Mouse (Mus musculus): ENCODE measurements at regions not wholly inside any gene's neighbourhood (a gene's known extent, or its start where the extent isn't known, plus 50 kb on each side); places are given as distances from the start of the nearest gene placed in this dataset.

DNA sequence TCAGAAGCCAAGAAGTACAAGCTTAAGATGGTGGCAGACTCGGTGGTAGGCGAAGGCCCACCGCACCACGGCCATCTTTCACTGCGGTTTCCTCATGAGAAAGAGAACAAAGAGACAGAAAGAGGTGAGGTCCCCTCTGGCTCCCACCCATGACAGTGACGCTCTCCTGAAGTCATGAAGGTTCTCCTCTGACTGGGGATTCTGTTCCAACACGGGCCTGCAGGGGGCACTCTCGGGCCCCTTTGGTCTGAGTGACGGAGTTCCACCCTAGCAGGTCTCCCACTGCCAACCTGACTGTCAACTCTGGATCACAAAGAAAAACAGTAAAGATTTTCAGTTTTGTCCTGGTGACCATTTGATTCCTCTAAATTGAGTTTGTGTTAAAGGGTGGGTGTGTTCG is 182.9 kb upstream of the Ipo5 start:
- Histone ChIP-seq H3K9me3 (no peaks in the 10 kb centered on the region), H3K4me2 (no peak overlapping the region), H3K4me1 (no peaks in the 10 kb centered on the region; the same call in 1 of the 2 replicates), H3K27me3 (0 out of 2 replicates have a peak, but pooled peaks cover 4% of the 10 kb centered on the region), H3K27ac (no peak overlapping the region), H3K9ac (no peak overlapping the region), H3K4me3 (replicated peaks) (no peak overlapping the region), H3K36me3 (replicated peaks) (no peaks in the 10 kb centered on the region)
- 86% methylated on average over 10 of the region's 10 CpGs for WGBS
- no peak for ATAC-seq (ENCODE audit: low FRiP score)

DNA sequence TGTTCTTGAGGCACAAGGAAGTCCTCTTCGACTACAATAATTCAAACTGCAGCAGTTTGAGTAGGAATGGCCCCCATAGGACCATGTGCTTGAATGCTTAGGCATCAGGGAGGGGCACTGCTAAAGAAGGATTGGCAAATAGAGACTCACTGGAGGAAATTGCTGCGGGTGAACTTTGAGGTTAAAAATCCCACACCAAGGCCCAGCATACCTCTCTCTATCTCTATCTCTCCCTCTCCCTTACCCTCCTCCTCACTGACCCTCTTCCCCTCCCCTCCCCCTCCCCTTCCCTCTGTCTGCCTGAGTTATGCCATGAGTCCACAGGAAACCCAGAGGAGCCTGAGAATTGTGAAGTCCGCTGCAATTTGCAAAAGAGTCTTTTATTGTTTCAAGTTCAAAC is 180.8 kb upstream of the Ipo5 start:
- no peak for ATAC-seq (ENCODE audit: low FRiP score)
- Histone ChIP-seq H3K4me1 (no peaks in the 10 kb centered on the region; the same call in 1 of the 2 replicates), H3K27me3 (0 out of 2 replicates have a peak, but pooled peaks cover 4% of the 10 kb centered on the region), H3K4me3 (replicated peaks) (no peak overlapping the region), H3K36me3 (replicated peaks) (no peaks in the 10 kb centered on the region), H3K9me3 (no peaks in the 10 kb centered on the region), H3K27ac (no peak overlapping the region), H3K4me2 (no peak overlapping the region), H3K9ac (no peak overlapping the region)
- WGBS: 55% methylated on average over 3 of the region's 3 CpGs

DNA sequence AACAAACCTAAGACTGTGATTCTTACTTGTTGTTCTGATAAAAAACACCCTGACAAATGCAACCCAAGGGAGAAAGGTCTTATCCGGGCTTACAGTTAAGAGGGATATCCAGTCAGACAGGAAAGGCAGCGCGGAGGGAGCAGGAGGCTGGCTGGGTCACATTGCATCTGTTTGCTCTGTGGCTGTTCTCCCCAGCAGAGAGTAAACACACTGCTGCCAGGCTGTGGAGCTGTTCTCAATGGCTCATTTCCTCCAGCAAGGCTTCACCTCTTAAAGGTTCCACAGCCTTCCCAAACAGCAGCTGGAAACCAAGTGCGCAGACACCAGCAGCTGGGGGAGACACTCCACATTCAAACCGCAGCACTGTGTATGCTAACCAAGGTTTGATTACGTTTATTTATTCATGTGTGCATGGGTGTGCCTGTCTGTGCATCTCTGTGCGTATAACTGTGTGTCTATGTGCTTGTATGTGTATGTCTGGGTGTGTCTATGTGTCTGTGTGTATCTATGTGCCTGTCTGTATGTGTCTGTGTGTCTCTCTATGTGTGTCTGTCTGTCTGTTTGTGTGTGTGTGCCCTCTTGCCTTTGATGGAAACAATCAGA is 179.2 kb upstream of the Ipo5 start:
- H3K27me3 ChIP-seq: 0 out of 2 replicates have a peak, but pooled peaks cover 4% of the 10 kb centered on the region
- H3K4me2 ChIP-seq: no peak overlapping the region
- ATAC-seq (ENCODE audit: low FRiP score): no peak
- 75% methylated on average over 7 of the region's 7 CpGs for WGBS
- no peak overlapping the region for H3K4me3 ChIP-seq (replicated peaks)
- no peaks in the 10 kb centered on the region; the same call in 1 of the 2 replicates for H3K4me1 ChIP-seq
- H3K36me3 ChIP-seq (replicated peaks): no peaks in the 10 kb centered on the region
- no peak overlapping the region for H3K9ac ChIP-seq
- no peaks in the 10 kb centered on the region for H3K9me3 ChIP-seq
- H3K27ac ChIP-seq: no peak overlapping the region

DNA sequence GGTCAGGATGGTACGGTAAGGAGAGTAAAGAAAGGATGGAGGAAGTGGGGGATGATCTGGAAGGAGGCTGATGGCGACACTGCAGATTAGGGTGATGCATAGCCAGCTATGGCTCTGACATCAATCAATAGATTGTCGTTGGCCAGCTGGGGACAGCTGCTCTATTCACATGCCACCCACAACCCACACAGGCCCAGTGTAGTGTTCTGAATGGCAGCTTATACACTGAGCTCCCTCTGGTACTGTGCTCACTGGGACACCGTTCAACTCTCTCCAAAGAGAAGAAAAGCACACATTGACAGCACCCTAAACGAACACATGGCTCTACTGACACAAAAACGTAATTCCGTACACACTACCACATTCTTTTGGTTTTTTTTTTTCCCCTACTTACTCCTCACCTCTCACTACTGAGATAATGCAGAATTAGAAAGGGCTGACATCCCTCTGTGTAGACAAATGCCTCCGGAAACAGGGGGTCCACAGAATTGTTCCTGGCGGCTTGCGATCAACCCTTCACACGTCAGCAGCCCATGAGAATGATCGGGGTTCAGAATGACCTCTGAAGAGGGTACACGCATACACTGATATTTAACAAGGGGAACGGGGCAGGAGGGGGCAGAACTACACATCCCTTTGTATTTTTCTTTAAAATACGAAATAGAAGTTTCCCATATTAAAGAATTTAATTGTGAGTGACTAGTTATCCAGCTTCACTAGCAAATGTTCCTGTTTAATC is 178.5 kb upstream of the Ipo5 start:
- Histone ChIP-seq H3K36me3 (replicated peaks) (no peaks in the 10 kb centered on the region), H3K4me1 (no peaks in the 10 kb centered on the region; the same call in 1 of the 2 replicates), H3K27me3 (0 out of 2 replicates have a peak, but pooled peaks cover 4% of the 10 kb centered on the region), H3K27ac (no peak overlapping the region), H3K9me3 (no peaks in the 10 kb centered on the region), H3K9ac (no peak overlapping the region), H3K4me2 (no peak overlapping the region), H3K4me3 (replicated peaks) (no peak overlapping the region)
- ATAC-seq (ENCODE audit: low FRiP score): no peak
- WGBS: 67% methylated on average over 15 of the region's 15 CpGs

DNA sequence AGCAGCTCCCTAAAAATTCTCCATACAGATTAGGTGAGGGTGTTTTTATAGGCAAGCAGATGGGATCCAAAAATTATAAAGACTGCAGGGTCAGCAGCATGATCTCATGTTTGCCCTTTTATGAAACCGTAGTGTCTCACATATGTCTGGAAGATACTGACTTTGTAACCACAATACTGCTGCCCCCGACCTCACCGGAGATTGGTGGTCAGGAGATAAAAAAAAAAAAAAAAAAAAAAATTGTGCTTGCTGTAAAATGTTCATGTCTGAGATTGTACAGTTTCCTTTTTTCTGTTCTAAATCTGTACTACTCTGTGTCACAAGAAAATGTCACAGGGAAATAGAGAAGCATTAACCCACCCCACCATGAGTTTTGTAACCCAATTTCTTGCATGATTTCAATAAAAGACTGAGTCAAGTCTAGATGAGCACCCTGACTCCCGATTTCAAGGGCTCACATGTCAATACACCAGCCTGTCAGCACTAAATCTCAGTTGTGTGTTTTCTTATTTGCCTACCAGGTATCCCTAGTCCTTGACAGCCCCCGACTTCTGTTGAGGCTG is 169.5 kb upstream of the Ipo5 start:
- Histone ChIP-seq H3K4me2 (no peak overlapping the region), H3K9ac (no peak overlapping the region), H3K27ac (no peak overlapping the region), H3K36me3 (replicated peaks) (no peaks in the 10 kb centered on the region), H3K27me3 (no peaks in the 10 kb centered on the region), H3K4me3 (replicated peaks) (no peak overlapping the region), H3K4me1 (no peaks in the 10 kb centered on the region), H3K9me3 (no peaks in the 10 kb centered on the region)
- ATAC-seq (ENCODE audit: low FRiP score): no peak
- WGBS: 89% methylated on average over 5 of the region's 5 CpGs

DNA sequence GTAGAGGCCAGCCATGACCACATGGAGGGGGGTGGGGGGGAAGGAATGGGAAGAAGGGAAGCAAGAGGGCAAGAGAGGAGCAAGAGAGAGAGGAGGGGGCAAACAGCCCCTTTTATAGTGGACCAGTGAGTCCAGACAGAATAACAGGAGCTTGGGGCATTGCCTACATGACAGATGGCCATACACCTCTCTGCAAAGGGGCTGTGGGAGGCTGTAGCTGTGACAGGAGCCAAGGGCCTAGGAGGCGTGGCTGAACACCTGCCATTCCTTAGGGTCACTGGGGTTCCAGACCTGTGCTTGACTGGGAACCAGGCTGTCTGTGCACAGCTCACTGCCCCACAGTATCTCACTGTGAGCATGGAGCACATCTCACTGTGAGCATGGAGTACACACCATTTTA is 157.0 kb upstream of the Ipo5 start:
- Histone ChIP-seq H3K4me3 (replicated peaks) (no peak overlapping the region), H3K9me3 (no peaks in the 10 kb centered on the region), H3K27ac (no peak overlapping the region), H3K36me3 (replicated peaks) (no peaks in the 10 kb centered on the region), H3K9ac (no peak overlapping the region), H3K4me1 (no peaks in the 10 kb centered on the region), H3K27me3 (no peaks in the 10 kb centered on the region), H3K4me2 (no peak overlapping the region)
- WGBS: 90% methylated on average over 1 of the region's 1 CpGs
- ATAC-seq (ENCODE audit: low FRiP score): no peak

DNA sequence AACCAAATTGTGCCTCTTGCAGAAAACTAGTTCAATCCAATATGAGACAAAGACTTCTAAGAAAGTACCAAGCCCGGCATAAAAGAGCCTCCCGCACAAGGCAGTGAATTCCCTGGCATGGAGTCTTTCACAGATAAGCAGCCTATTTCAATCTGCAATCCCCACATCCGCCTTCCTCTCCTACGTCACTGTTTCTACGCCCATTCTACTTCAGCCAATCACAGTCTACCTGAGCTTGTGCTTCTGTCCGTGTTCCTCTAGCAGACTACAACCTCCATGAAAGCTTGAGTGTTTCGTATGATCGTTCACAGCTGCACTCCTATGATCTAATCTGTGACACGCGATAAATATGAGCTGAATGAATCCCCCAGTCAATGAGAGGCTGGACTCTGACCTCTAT is 155.6 kb upstream of the Ipo5 start:
- no peak for ATAC-seq (ENCODE audit: low FRiP score)
- Histone ChIP-seq H3K4me3 (replicated peaks) (no peak overlapping the region), H3K27me3 (no peaks in the 10 kb centered on the region)

DNA sequence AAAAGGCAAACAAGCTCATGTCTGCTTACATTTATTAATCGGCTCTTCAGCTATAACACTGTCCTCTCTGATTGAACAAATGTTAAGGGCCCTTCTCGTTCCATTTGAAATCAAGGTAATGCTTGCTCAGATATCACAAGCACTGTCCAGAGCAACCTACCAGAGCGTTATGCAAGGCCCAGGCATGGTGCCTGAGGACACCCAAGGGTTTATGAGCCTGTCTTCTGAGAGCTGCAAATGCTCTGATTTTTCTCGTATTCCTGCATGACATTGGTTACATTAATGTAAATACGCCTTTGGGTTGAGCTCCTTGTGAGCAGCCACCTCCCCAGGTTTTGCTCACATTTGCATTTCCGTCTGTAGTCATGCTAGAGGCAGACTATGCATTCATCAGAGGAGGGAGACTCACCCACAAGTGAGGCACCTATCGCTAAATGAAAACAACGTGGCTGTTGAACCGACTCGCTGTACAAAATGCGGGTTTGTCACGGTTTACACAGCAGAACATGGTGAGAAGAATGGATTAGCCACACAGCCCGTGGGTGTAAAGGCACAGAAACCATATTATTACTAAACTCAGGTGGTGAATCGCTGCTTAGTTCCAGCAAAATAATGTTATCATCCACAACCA is 152.7 kb upstream of the Ipo5 start:
- 86% methylated on average over 14 of the region's 14 CpGs for WGBS
- no peak overlapping the region for H3K27ac ChIP-seq
- no peak overlapping the region for H3K9ac ChIP-seq
- ATAC-seq (ENCODE audit: low FRiP score): no peak
- no peaks in the 10 kb centered on the region for H3K9me3 ChIP-seq
- H3K36me3 ChIP-seq (replicated peaks): no peaks in the 10 kb centered on the region
- H3K4me3 ChIP-seq (replicated peaks): no peak overlapping the region
- H3K4me1 ChIP-seq: no peaks in the 10 kb centered on the region
- H3K27me3 ChIP-seq: no peaks in the 10 kb centered on the region
- H3K4me2 ChIP-seq: no peak overlapping the region

More for the DNA sequence above, 155.6 kb upstream of the Ipo5 start:
- Histone ChIP-seq H3K4me1 (no peaks in the 10 kb centered on the region), H3K9ac (no peak overlapping the region), H3K4me2 (no peak overlapping the region), H3K27ac (no peak overlapping the region), H3K9me3 (no peaks in the 10 kb centered on the region), H3K36me3 (replicated peaks) (no peaks in the 10 kb centered on the region)
- WGBS: 76% methylated on average over 10 of the region's 10 CpGs

DNA sequence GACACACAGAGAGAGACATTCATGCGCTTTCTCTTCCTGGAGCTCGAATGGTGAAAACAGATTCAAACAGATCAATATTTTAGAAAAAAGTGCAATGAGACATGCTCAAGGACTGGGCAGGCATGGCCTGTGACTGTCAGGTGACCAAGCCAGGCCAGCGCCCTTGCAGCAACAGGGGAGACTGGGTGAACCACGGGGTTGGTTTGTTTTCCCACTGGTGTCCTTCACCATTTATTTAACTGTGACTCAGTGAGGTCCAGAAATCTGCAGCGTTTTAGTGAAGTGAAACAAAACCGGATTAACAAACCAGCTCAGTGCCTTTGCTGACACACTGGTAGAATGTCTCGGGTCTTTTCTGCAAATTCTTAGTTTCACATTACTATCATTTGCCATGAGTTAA is 148.9 kb upstream of the Ipo5 start:
- Histone ChIP-seq H3K4me3 (replicated peaks) (no peak overlapping the region), H3K4me2 (no peak overlapping the region), H3K4me1 (no peaks in the 10 kb centered on the region), H3K27ac (no peak overlapping the region), H3K36me3 (replicated peaks) (no peaks in the 10 kb centered on the region), H3K9ac (no peak overlapping the region), H3K27me3 (no peaks in the 10 kb centered on the region), H3K9me3 (no peaks in the 10 kb centered on the region)
- WGBS: 82% methylated on average over 7 of the region's 7 CpGs
- no peak for ATAC-seq (ENCODE audit: low FRiP score)

DNA sequence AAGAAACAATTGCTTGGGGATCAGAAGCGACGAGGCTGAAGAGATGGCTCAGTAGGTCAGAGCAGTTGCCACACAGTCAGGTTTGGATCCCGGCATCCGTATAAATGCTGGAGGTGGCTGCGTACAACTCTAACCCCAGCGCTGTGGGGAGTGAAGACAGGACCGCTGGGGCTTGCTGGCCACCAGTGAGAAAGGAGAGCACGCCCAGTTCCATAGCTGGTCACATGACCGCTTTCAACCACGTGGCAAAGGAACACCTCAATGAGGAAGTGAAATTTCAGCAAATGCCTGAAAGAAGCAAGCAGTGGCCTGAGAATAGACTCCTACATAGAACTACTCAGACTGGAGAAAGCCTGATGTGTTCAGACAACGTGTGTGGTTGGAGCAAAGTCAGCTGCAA is 148.3 kb upstream of the Ipo5 start:
- WGBS: 80% methylated on average over 11 of the region's 11 CpGs
- no peak for ATAC-seq (ENCODE audit: low FRiP score)
- H3K4me1 ChIP-seq: no peaks in the 10 kb centered on the region

DNA sequence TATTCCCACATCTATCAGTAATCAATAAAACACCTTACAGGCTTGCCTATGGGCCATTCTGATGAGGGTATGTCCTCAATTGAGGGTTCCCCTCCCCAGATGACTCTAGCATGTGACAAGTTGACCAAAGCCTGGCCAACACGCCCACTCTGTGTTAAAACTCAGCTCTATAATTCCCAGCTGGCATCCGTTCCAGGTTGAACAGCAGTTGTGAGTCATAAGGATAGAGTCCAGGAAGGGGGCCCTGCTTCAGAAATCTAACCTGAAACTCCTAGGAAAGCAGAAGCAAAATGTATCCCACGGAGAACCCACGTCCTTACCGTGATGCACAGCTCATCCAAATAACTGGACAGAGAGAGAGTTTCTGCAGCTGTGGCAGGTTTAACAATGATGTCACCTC is 147.2 kb upstream of the Ipo5 start:
- no peak overlapping the region for H3K9ac ChIP-seq
- H3K36me3 ChIP-seq (replicated peaks): no peaks in the 10 kb centered on the region
- no peaks in the 10 kb centered on the region for H3K9me3 ChIP-seq
- no peaks in the 10 kb centered on the region for H3K27me3 ChIP-seq
- no peak overlapping the region for H3K4me3 ChIP-seq (replicated peaks)
- 89% methylated on average over 5 of the region's 5 CpGs for WGBS
- no peaks in the 10 kb centered on the region for H3K4me1 ChIP-seq
- ATAC-seq (ENCODE audit: low FRiP score): no peak
- H3K27ac ChIP-seq: no peak overlapping the region
- H3K4me2 ChIP-seq: no peak overlapping the region

More for the DNA sequence above, 148.3 kb upstream of the Ipo5 start:
- Histone ChIP-seq H3K9ac (no peak overlapping the region), H3K36me3 (replicated peaks) (no peaks in the 10 kb centered on the region), H3K4me3 (replicated peaks) (no peak overlapping the region), H3K27me3 (no peaks in the 10 kb centered on the region), H3K4me2 (no peak overlapping the region), H3K27ac (no peak overlapping the region), H3K9me3 (no peaks in the 10 kb centered on the region)

DNA sequence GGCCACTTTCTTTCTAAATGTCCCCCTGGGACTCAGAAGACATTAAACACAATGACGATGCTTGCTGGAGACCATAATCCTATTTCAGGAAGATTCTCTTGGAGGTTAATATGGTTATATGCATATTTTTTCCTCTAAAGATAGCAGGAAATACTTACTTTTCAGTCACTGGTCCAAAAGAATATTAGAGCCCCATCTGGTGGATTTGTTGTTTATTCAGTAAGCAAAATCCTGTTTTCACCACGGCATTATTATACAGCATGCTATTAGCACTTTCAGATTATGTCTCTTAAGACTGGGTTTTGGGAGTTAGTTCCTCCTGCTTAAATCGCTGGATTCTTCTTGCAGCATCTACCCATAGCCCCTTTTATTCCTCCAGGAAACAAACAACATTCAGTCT is 146.6 kb upstream of the Ipo5 start:
- Histone ChIP-seq H3K4me1 (no peaks in the 10 kb centered on the region), H3K9me3 (0 out of 2 replicates have a peak, but pooled peaks cover 2% of the 10 kb centered on the region), H3K36me3 (replicated peaks) (no peaks in the 10 kb centered on the region), H3K4me3 (replicated peaks) (no peak overlapping the region), H3K27ac (no peak overlapping the region), H3K9ac (no peak overlapping the region), H3K27me3 (no peaks in the 10 kb centered on the region), H3K4me2 (no peak overlapping the region)
- WGBS: 86% methylated on average over 3 of the region's 3 CpGs
- no peak for ATAC-seq (ENCODE audit: low FRiP score)
